Mouse (Mus musculus) kidney, postnatal 25 days (tissue): ENCODE data around the gene Dapk1.

Experiments
- DNase-seq, 2 experiments: peaks; one replicate each; pipeline ENCODE4 v3.0.0; 2021; ENCODE audit warnings: mixed read lengths in 2 of 2

Gene Dapk1

GRCm38 (mm10) chr13:60665402-60665801, 63.7 kb downstream of the Dapk1 start:
- DNase-seq, result peak in 1 of 2 experiments; percentile 30

DNA sequence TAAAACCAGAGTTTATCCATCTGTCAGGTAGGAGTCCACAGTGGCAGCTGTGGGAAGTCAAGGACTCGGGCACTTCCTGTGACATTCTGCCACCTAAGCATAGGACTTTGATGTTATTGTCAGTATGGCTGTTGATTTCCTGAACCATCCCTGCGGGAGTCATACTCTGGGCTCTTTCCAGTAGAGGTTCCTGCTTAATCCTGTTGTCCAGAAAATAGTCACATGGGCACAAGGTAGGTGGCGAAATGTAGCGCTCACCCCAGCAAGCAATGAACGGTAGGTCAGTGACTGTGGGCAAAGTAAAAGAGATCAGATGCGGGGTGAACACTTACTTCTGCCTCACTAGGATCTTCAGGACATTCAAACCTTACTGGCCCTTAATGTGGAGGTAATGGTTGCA, 66.3 kb downstream of the Dapk1 start:
- peak in 1 of 2 experiments; percentile 64 for DNase-seq

DNA sequence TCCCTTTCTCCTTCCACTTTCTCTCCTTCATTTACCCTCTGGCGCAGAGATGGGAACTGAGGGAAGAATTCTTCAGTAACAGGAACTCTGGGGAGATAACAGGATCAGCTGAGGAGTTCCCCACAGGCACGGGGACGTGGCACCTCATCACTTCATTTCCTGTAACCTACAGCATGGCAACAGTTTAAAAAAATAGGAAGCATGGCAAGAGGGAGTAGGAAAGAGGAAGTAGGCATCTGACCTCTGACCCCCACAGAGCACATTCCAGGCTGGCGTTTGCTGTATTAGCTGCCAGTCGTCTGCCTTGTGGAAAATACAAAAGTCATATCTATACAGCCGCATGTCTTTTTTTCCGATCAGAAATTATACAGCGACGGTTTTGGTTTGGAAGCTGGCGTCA, 68.9 kb downstream of the Dapk1 start:
- DNase-seq, result peak; percentile 51 to 62

DNA sequence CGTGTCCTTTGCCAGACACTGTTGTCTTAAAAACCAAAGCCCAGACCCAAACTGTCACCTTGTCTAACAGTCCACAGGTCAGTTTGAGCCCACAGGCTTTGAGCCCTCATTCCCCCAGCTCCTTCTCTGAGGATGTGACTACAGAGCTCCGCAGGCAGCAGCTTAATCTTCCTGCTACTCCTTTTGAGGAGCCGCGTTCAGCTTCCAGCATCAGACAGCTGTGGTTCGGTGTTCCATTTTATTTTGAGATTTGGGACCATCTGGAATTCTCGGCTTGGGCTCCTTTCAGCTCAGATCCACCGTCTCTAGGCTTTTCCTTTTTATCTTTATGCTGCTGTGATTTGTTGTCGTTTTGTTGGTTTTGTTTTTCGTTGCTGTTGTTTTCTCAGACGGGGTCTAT, 69.5 kb downstream of the Dapk1 start:
- no peak for DNase-seq

DNA sequence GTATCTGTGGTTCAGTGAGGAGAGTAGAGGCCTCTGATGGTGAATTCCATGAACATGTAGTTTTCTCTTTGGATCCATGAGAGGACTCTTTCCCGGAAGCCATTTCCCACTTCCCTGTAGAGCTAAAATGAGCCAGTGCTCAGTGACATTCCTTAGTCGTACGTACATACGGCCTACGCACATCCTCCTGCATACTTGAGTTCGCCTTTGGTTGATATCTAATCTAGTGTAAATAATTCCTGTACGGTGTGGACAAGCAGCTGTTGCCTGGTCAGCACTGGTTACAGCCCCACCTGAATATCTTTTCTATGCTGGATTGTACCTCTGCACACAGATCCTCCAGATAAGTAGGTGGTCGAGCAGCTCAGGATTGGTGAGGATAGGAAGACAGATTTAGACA, 70.5 kb downstream of the Dapk1 start:
- no peak for DNase-seq

GRCm38 (mm10) chr13:60672882-60673675, 71.3 kb downstream of the Dapk1 start:
- no peak for DNase-seq

DNA sequence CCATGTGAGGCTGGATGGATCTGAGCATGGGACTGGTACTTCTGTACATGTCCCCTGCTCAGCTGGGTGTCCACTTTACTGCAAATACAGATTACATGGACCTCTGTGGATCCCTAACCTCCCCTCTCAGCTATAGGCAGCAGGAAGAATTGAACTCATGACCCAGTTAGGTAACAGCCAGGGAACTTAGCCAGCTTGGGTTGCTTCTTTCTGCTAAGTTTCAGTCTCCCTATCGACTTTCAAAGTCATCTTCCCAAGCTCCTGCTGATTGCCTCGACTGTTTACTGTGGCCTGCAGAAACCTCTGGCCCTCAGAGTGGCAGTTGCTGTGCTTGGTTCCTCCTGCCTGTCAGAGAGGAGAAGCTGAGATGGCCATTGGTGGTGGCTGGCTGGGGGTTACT, 72.6 kb downstream of the Dapk1 start:
- DNase-seq, result peak in 1 of 2 experiments; percentile 49

DNA sequence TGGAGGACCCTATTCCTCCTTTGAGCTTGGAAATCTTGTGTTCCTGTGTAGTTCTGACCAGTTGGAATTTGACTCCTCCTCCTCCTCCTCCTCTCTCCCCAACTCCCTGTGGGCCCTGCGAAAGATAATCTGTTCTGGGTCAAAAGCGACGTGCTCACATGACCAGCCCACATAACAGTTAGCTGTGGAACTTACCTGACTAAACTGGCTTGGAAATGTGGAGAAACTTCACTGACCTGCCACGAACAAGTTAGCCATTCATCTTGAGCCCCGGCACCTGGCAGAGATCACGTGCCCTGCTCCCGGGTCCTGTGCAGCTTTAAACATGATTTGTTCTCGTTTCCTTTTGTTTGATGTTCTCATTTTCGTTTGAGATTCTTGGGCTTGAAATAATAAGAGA, 73.2 kb downstream of the Dapk1 start:
- peak; percentile 81 to 93 for DNase-seq

DNA sequence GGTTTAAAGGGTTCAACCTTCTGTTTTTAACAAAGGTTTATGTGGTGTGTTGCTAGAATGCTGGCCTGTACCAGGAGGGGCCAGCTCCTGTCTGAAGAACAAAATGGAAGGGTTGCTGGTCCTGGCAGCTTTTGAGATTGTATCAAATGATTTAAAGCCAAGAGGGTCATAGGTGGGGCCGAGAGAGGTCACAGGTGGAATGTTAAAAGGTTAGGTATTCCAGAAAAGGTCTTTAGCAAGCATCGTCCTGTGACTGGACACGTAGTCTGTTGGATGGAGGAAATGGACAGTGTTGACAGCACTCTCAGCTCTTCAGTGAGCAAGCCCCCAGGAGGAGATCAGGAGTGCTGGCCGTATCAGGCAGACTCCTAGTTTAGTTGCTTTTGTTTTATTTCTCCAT, 73.7 kb downstream of the Dapk1 start:
- DNase-seq, result no peak

GRCm38 (mm10) chr13:60678912-60679311, 77.2 kb downstream of the Dapk1 start:
- no peak for DNase-seq

DNA sequence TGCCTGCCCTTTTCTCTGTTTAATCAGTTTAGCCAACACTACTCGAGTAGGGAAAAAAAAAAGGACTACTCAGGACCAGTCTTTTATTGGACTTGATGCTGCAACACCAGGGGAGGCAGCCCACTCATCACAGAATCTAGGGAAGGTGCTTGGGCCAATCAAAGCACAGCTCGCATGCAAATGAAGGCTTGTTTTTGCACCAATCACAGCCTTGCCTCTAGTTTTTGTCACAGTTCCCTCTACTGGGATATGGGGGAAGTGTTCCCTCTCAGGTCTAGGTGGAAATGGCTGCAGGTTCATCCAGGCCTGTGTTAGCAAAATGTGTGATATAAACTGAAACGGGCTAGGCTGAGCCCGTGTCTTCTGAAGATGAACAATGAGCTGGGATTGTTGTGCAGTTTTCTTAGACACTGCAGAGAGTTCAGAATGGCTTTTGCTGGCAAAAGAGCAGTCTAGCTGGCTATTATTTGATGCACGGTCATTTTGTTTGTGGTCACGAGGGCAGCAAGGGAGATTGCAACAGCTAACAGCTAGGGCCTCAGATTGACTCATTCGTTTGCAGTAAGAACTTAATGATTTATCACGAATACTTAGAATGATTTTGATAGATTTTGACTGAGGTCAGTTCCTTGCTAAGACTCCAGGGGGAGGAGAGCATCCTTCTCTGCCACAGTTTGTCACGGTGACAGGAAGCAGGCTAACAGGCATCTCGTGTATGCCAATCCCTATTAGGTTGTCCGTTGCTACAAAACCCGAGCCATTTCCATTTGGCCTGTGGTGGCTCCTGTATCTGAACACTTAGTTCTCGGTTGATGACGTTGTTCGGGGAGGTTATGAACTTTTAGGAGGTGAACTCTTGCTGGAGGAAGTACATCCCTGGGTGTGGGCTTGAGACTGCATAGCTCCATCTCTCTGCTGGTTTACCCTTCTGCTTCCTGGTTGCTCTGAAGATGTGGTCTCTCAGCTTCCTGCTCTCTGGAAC, 81.3 kb downstream of the Dapk1 start:
- peak in 1 of 2 experiments; percentile 42 for DNase-seq

- peak; percentile 61 to 87 for DNase-seq
Observed at GRCm38 (mm10) chr13:60684050-60684760, 82.5 kb downstream of the Dapk1 start.

GRCm38 (mm10) chr13:60684806-60685205, 83.1 kb downstream of the Dapk1 start:
- DNase-seq, result no peak

- peak; percentile 56 to 62 for DNase-seq
Observed at GRCm38 (mm10) chr13:60685216-60685615, 83.5 kb downstream of the Dapk1 start.

GRCm38 (mm10) chr13:60686024-60686663, 84.4 kb downstream of the Dapk1 start:
- DNase-seq, result peak in 1 of 2 experiments; percentile 46

DNA sequence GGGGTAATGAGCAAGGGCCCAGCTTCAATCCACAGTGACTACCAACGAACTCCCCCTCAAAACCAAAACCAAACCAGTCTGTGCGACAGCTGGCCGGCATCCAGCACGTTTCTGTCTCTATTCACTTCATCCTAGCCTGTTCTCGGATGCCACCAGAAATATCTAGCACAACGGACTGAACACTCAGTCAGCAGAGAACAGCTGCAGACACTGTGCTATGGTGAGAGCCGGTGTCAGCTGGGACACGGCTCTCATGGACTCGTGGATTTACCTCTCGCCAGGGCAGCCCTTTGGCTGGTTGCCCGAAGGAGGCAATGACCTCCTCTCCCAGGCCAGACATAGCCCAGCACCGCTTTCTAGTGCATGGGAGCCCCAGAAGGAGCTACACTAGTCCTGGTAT, 85.2 kb downstream of the Dapk1 start:
- DNase-seq, result peak; percentile 86 to 93

DNA sequence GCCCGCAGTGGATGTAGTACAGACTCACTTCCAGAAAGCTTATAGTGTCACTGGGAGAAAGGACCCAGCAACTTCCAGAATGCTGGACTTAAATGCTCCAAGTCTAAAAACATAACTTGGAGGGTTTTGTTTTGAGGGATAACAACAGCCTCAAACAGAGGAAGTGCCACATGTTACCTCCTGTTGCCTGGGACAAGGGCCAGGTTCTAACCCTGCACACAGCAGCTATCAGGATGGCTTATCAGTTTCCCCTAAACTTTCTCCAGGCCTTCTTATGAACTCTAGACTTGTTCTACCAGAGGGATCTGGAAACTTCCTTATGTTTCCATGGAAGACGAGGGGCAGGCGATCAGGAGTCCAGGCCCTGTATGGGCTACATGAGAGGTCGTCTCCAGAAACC, 85.7 kb downstream of the Dapk1 start:
- no peak for DNase-seq

DNA sequence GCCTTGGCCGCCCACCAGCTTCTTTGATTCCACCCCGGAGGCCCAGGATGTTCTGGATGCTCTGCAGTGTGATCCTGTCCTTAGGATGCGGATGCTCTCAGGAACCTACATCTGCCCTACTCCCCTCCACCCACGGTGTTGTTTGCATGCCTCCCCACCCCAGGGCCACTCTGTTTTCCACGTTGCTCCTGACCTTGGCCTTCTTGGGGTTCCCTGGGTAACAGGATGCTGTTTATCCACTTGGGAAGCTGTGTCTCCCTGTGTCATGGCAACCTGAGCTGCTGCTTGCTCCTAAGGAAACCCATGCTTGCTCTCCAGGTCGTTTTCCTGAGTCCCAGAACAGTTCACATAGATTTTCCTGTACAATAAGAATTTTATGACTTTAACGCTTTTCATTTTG, 86.1 kb downstream of the Dapk1 start:
- no peak for DNase-seq

DNA sequence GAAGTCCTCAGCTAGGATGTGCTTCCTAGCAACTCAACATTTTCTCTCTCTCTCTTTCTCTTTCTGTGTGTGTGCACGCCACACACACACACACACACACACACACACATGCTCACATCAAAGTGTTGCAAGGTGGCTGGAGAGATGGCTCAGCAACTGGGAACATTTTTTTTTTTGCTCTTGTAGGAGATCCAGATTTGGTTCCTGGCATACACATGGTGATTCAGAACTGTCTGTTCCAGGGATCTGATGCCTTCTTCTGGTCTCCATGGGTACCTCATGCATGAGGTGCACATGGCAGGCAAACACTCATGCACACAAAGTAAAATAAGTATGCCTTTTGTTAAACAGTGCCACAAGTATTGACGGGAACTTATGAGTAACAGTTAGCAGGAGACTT, 89.2 kb downstream of the Dapk1 start:
- DNase-seq, result no peak

- DNase-seq, result no peak
Observed at GRCm38 (mm10) chr13:60691940-60692339, 90.2 kb downstream of the Dapk1 start.

GRCm38 (mm10) chr13:60695186-60695980, 93.6 kb downstream of the Dapk1 start:
- DNase-seq, result no peak

- DNase-seq, result no peak
Observed at GRCm38 (mm10) chr13:60696323-60696722, 94.6 kb downstream of the Dapk1 start.
